Mouse (Mus musculus): ENCODE measurements around the gene Mycl. TPM values are rescaled to one million over a fixed set of nuclear protein-coding genes. Genes with fewer than 3 reads are reported as not detected.

Gene Mycl
- total and polyA plus RNA-seq, 3 experiments = 0.38 to 0.51 (median 0.44) TPM

GRCm38 (mm10) chr4:122959816-122960215 is 35.6 kb upstream of the Mycl start:
- no peak for DNase-seq (ENCODE audit: extremely low read depth)
- dilution Hi-C loops (cut with MboI; ENCODE audit: extremely low pct_ligation_motif_present, extremely low pct_unique_long_range_greater_than_20kb, low sequenced_read_pairs) = no loop called here

GRCm38 (mm10) chr4:122960321-122961099 is 34.9 kb upstream of the Mycl start:
- Histone ChIP-seq H3K4me1 (ENCODE audit: control insufficient read depth in 1 of 2, insufficient read depth in 2 of 2) (peaks cover 12 to 40% of the 10 kb centered on the region in 2 experiments), H3K27ac (ENCODE audit: insufficient read depth, low read depth) (peak overlapping the region; percentile 21), H3K9me3 (replicated peaks; ENCODE audit: low read length) (no peaks in the 10 kb centered on the region), H3K36me3 (replicated peaks in 1 of 2; ENCODE audit: control insufficient read depth in 1 of 2, insufficient read depth in 1 of 2, low read length in 1 of 2) (peaks cover 20 to 47% of the 10 kb centered on the region in 2 experiments), H3K4me2 (ENCODE audit: insufficient read depth, low read depth, poor library complexity, severe bottlenecking) (peak overlapping the region; percentile 56), H3K79me2 (replicated peaks; ENCODE audit: control insufficient read depth, extremely low read depth, insufficient read depth, poor library complexity, severe bottlenecking) (peaks cover 24% of the 10 kb centered on the region), H3K27me3 (replicated peaks) (no peaks in the 10 kb centered on the region), H3K4me3 (replicated peaks in 1 of 3; ENCODE audit: low read depth in 2 of 3, low read length in 2 of 3, poor library complexity in 1 of 3) (peak overlapping the region; percentile 79 to 92 (median 83)), H3K9ac (ENCODE audit: insufficient read depth, low read depth) (peak overlapping the region; percentile 60)
- dilution Hi-C loops (cut with MboI; ENCODE audit: extremely low pct_ligation_motif_present, extremely low pct_unique_long_range_greater_than_20kb, low sequenced_read_pairs) = no loop called here
- DNase-seq (ENCODE audit: extremely low read depth) = peak; percentile 58
- peak; percentile 52; the same call in 1 of the 2 replicates for TF ChIP-seq MAX (IDR thresholded peaks at IDR 0.05; ENCODE audit: low read length)
- TF ChIP-seq BHLHE40 (IDR thresholded peaks at IDR 0.05; ENCODE audit: low read depth, low read length) = peak; percentile 65
- no peak for TF ChIP-seq RCOR1 (conservative IDR thresholded peaks at IDR 0.05; ENCODE audit: low read depth, low read length)
- TF ChIP-seq MYC (IDR thresholded peaks at IDR 0.05; ENCODE audit: low read depth, low read length) = peak; percentile 80
- in situ Hi-C loops (cut with MboI; ENCODE audit: low pct_ligation_motif_present, low pct_unique_long_range_greater_than_20kb, low sequenced_read_pairs) = no loop called here

More at GRCm38 (mm10) chr4:122959816-122960215, 35.6 kb upstream of the Mycl start:
- peaks cover 25% of the 10 kb centered on the region for H3K79me2 ChIP-seq (replicated peaks; ENCODE audit: control insufficient read depth, extremely low read depth, insufficient read depth, poor library complexity, severe bottlenecking)
- peak overlapping the region; percentile 56 for H3K4me2 ChIP-seq (ENCODE audit: insufficient read depth, low read depth, poor library complexity, severe bottlenecking)
- H3K4me3 ChIP-seq (replicated peaks in 1 of 3; ENCODE audit: low read depth in 2 of 3, low read length in 2 of 3, poor library complexity in 1 of 3) = peak overlapping the region; percentile 79 to 92 (median 83)
- peak overlapping the region; percentile 60 for H3K9ac ChIP-seq (ENCODE audit: insufficient read depth, low read depth)
- peaks cover 20 to 50% of the 10 kb centered on the region in 2 experiments for H3K36me3 ChIP-seq (replicated peaks in 1 of 2; ENCODE audit: control insufficient read depth in 1 of 2, insufficient read depth in 1 of 2, low read length in 1 of 2)
- no peaks in the 10 kb centered on the region for H3K9me3 ChIP-seq (replicated peaks; ENCODE audit: low read length)
- in situ Hi-C loops (cut with MboI; ENCODE audit: low pct_ligation_motif_present, low pct_unique_long_range_greater_than_20kb, low sequenced_read_pairs) = no loop called here
- H3K4me1 ChIP-seq (ENCODE audit: control insufficient read depth in 1 of 2, insufficient read depth in 2 of 2) = peaks cover 17 to 46% of the 10 kb centered on the region in 2 experiments
- no peak for TF ChIP-seq CTCF (conservative IDR thresholded peaks at IDR 0.05 in 1 of 2, IDR thresholded peaks at IDR 0.05 in 1 of 2; ENCODE audit: low read depth in 2 of 2, low read length in 2 of 2)
- 0 out of 2 replicates have a peak, but pooled peaks have one; percentile 30 for TF ChIP-seq UBTF (IDR thresholded peaks at IDR 0.05; ENCODE audit: low read depth, low read length)
- TF ChIP-seq TCF12 (IDR thresholded peaks at IDR 0.05; ENCODE audit: low read depth, low read length) = no peak
- TF ChIP-seq MYC (IDR thresholded peaks at IDR 0.05; ENCODE audit: low read depth, low read length) = no peak
- no peak for TF ChIP-seq GABPA (IDR thresholded peaks at IDR 0.05; ENCODE audit: insufficient replicate concordance, low read depth, low read length)
- no peak for TF ChIP-seq RAD21 (IDR thresholded peaks at IDR 0.05; ENCODE audit: low read depth, low read length)
- no peaks in the 10 kb centered on the region for H3K27me3 ChIP-seq (replicated peaks)
- no peak overlapping the region for H3K27ac ChIP-seq (ENCODE audit: insufficient read depth, low read depth)

GRCm38 (mm10) chr4:122961100-122961567 is 34.3 kb upstream of the Mycl start, which contains the start of gene Mfsd2a:
Gene Mfsd2a (minus strand): TSS chr4:122961188.
- Histone ChIP-seq H3K9me3 (replicated peaks; ENCODE audit: low read length) (no peaks in the 10 kb centered on the region), H3K79me2 (replicated peaks; ENCODE audit: control insufficient read depth, extremely low read depth, insufficient read depth, poor library complexity, severe bottlenecking) (peaks cover 24% of the 10 kb centered on the region), H3K4me3 (replicated peaks in 1 of 3; ENCODE audit: low read depth in 2 of 3, low read length in 2 of 3, poor library complexity in 1 of 3) (peak within 1 kb of the TSS; percentile 79 to 92 (median 83)), H3K27ac (ENCODE audit: insufficient read depth, low read depth) (peak within 1 kb of the TSS; percentile 21), H3K4me2 (ENCODE audit: insufficient read depth, low read depth, poor library complexity, severe bottlenecking) (peak within 1 kb of the TSS; percentile 56), H3K4me1 (ENCODE audit: control insufficient read depth in 1 of 2, insufficient read depth in 2 of 2) (peaks cover 8 to 34% of the 10 kb centered on the region in 2 experiments), H3K27me3 (replicated peaks) (no peaks in the 10 kb centered on the region), H3K9ac (ENCODE audit: insufficient read depth, low read depth) (peak within 1 kb of the TSS; percentile 60), H3K36me3 (replicated peaks in 1 of 2; ENCODE audit: control insufficient read depth in 1 of 2, insufficient read depth in 1 of 2, low read length in 1 of 2) (peaks cover 16 to 42% of the 10 kb centered on the region in 2 experiments)
- dilution Hi-C loops (cut with MboI; ENCODE audit: extremely low pct_ligation_motif_present, extremely low pct_unique_long_range_greater_than_20kb, low sequenced_read_pairs) = no loop called here
- DNase-seq (ENCODE audit: extremely low read depth) = peak; percentile 86
- in situ Hi-C loops (cut with MboI; ENCODE audit: low pct_ligation_motif_present, low pct_unique_long_range_greater_than_20kb, low sequenced_read_pairs) = no loop called here
- TF ChIP-seq POLR2AphosphoS2 (IDR thresholded peaks at IDR 0.05; ENCODE audit: low read depth, low read length) (peak; percentile 96), PAX5 (IDR thresholded peaks at IDR 0.05; ENCODE audit: low read length) (no peak), ETS1 (conservative IDR thresholded peaks at IDR 0.05; ENCODE audit: low read depth, low read length) (no peak), HCFC1 (IDR thresholded peaks at IDR 0.05; ENCODE audit: low read depth, low read length) (no peak), E2F4 (IDR thresholded peaks at IDR 0.05; ENCODE audit: insufficient replicate concordance, low read depth, low read length) (no peak), EP300 (IDR thresholded peaks at IDR 0.05; ENCODE audit: low read length) (no peak), RAD21 (IDR thresholded peaks at IDR 0.05; ENCODE audit: low read depth, low read length) (no peak), TCF12 (IDR thresholded peaks at IDR 0.05; ENCODE audit: low read depth, low read length) (peak; percentile 91), MAZ (IDR thresholded peaks at IDR 0.05; ENCODE audit: low read depth, low read length) (0 out of 2 replicates have a peak, but pooled peaks have one; percentile 23), MAX (IDR thresholded peaks at IDR 0.05; ENCODE audit: low read length) (peak; percentile 98), ZMIZ1 (IDR thresholded peaks at IDR 0.05; ENCODE audit: low read depth, low read length) (peak; percentile 98), ZC3H11A (IDR thresholded peaks at IDR 0.05; ENCODE audit: low read depth, low read length) (no peak), CHD1 (IDR thresholded peaks at IDR 0.05; ENCODE audit: low read depth, low read length) (no peak), MXI1 (IDR thresholded peaks at IDR 0.05; ENCODE audit: low read depth, low read length) (peak; percentile 97), ZNF384 (IDR thresholded peaks at IDR 0.05; ENCODE audit: low read depth, low read length) (no peak), JUN (IDR thresholded peaks at IDR 0.05; ENCODE audit: insufficient read depth, low read depth, low read length) (no peak), TBP (conservative IDR thresholded peaks at IDR 0.05; ENCODE audit: low read depth, low read length) (peak; percentile 98)
